Mouse (Mus musculus) testis, adult 2 months (tissue): ENCODE results near the gene Ep400.

Source experiments
- CTCF ChIP-seq: fragments of 200-500 bp; IDR thresholded peaks from 2 replicates; pipeline ENCODE4 v1.5.1; 2012; ENCODE audit warnings: low read depth, mild to moderate bottlenecking, inconsistent platforms, low read length, moderate library complexity; ENCODE audit not compliant: control insufficient read depth, insufficient read depth, insufficient replicate concordance
- POLR2A ChIP-seq: fragments of 200-500 bp; IDR thresholded peaks from 2 replicates; pipeline ENCODE4 v1.6.1; 2012; ENCODE audit warnings: low read depth, mild to moderate bottlenecking, inconsistent platforms, low read length, moderate library complexity; ENCODE audit not compliant: control insufficient read depth

- TF ChIP-seq CTCF: no peak
- no peak for TF ChIP-seq POLR2A
These were observed 36.2 kb upstream of the Ep400 start for GRCm38 (mm10) chr5:110806676-110807075.
